Mouse (Mus musculus): ENCODE measurements around the gene Fbxo27. TPM values are rescaled to one million over a fixed set of nuclear protein-coding genes. Genes with fewer than 3 reads are reported as not detected.

The Fbxo27 gene
- total and polyA plus RNA-seq, 3 experiments = not detected

DNA sequence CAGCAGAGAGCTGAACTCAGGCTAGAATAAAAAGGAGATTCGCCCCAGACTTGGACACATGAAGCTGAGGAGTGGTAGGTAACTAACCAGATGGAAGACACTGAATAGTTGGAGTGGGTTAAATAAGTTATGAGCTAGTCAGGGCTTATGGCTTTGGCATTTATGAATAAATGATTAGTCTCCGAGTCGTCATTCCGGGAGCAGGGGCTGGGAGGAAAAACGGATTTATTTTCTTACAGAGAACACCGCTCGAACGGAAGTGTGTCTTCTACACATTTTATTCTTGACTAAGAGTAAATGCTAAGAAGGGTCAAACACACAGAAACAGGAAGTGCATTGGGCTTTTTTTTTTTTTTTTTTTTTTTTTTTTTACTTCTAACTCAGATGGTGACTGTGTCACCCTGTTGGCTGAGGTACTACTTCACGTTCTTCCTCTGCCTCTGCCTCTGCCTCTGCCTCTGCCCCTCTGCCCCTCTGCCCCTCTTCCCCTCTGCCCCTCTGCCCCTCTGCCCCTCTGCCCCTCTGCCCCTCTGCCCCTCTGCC lies 10.0 kb downstream of the Fbxo27 start:
- Histone ChIP-seq H3K4me3 (ENCODE audit: control insufficient read depth in 1 of 2, insufficient read depth in 1 of 2, low read depth in 2 of 2, low read length in 2 of 2) (no peak overlapping the region), H3K27me3 (ENCODE audit: control insufficient read depth in 1 of 2, insufficient read depth in 2 of 2, low read length in 2 of 2) (no peaks in the 10 kb centered on the region), H3K79me2 (ENCODE audit: control insufficient read depth, insufficient read depth, low read length, poor library complexity) (no peaks in the 10 kb centered on the region), H3K36me3 (ENCODE audit: control insufficient read depth in 1 of 2, insufficient read depth in 2 of 2, low read length in 2 of 2) (no peaks in the 10 kb centered on the region), H3K4me1 (ENCODE audit: control insufficient read depth in 1 of 2, insufficient read depth in 2 of 2, low read length in 2 of 2) (no peaks in the 10 kb centered on the region; a peak in 1 of 4 replicates), H3K9ac (ENCODE audit: control insufficient read depth, low read depth, low read length, poor library complexity, severe bottlenecking) (no peak overlapping the region), H3K9me3 (replicated peaks; ENCODE audit: insufficient read depth, low read length) (no peaks in the 10 kb centered on the region), H3K27ac (ENCODE audit: control insufficient read depth, low read depth, low read length) (no peak overlapping the region)
- DNase-seq (ENCODE audit: low read depth, low spot score) = peak; percentile 21
- TF ChIP-seq POLR2A (IDR thresholded peaks at IDR 0.05; ENCODE audit: control insufficient read depth in 1 of 2, insufficient read depth in 1 of 2, low read depth in 1 of 2, low read length in 2 of 2, poor library complexity in 1 of 2) = no peak
- peak; percentile 97 for TF ChIP-seq ZNF384 (IDR thresholded peaks at IDR 0.05; ENCODE audit: low read depth, low read length)
- TF ChIP-seq TCF12 (IDR thresholded peaks at IDR 0.05; ENCODE audit: low read depth, low read length) = no peak
- no peak for TF ChIP-seq MXI1 (IDR thresholded peaks at IDR 0.05; ENCODE audit: low read depth, low read length)
- TF ChIP-seq ELF1 (IDR thresholded peaks at IDR 0.05; ENCODE audit: low read depth, low read length) = peak; percentile 45; the same call in 1 of the 2 replicates

DNA sequence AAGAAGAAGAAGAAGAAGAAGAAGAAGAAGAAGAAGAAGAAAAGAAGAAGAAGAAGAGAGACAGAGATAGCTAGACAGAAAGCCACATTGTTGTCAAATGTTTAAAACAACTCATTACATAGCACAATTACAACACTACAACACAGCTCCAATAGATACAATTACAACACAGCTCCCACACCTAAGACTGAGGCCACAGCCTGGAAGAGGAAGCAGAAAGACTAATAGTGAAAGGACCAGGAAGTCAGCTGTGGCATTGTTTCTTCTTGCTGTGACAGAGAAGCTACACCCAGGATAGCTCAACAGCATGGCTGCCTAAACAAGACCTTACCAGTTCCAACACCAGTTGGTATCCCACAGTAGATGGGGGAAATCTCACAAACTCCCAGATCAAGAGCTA lies 16.8 kb downstream of the Fbxo27 start:
- Histone ChIP-seq H3K4me1 (ENCODE audit: control insufficient read depth in 1 of 2, insufficient read depth in 2 of 2, low read length in 2 of 2) (no peaks in the 10 kb centered on the region), H3K4me3 (ENCODE audit: control insufficient read depth in 1 of 2, insufficient read depth in 1 of 2, low read depth in 2 of 2, low read length in 2 of 2) (no peak overlapping the region), H3K9me3 (replicated peaks; ENCODE audit: insufficient read depth, low read length) (no peaks in the 10 kb centered on the region)

DNA sequence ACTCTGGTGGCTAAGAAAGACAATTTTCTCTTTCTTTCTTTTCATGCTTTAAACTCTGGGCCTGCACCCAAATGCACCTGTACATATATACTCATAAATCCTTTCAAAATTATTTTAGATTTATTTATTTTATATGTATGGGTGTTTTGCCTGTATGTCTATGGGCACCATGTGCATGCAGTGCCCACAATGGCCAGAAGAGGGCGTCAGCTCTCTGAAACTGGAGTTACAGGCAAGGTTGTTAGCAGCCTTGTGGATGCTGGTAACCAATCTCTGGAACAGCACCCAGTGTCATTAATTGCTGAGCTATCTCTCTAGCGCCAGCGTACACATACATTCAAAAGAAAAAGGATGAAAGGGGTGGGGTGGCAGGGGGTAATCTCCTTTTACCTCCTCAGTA lies 18.3 kb downstream of the Fbxo27 start:
- no peak overlapping the region for H3K4me3 ChIP-seq (ENCODE audit: control insufficient read depth in 1 of 2, insufficient read depth in 1 of 2, low read depth in 2 of 2, low read length in 2 of 2)
- no peaks in the 10 kb centered on the region for H3K36me3 ChIP-seq (ENCODE audit: control insufficient read depth in 1 of 2, insufficient read depth in 2 of 2, low read length in 2 of 2)
- TF ChIP-seq CTCF (IDR thresholded peaks at IDR 0.05 in 2 of 3, conservative IDR thresholded peaks at IDR 0.05 in 1 of 3; ENCODE audit: control insufficient read depth in 1 of 3, insufficient read depth in 1 of 3, low read depth in 2 of 3, low read length in 3 of 3, poor library complexity in 1 of 3, severe bottlenecking in 1 of 3) (peak; percentile 45 to 60 (median 48)), USF2 (IDR thresholded peaks at IDR 0.05; ENCODE audit: borderline replicate concordance in 1 of 2, insufficient read depth in 1 of 2, low read depth in 1 of 2, low read length in 2 of 2) (no peak)
- no peaks in the 10 kb centered on the region for H3K9me3 ChIP-seq (replicated peaks; ENCODE audit: insufficient read depth, low read length)
- peak; percentile 33 for DNase-seq (ENCODE audit: low read depth, low spot score)
- no peaks in the 10 kb centered on the region for H3K4me1 ChIP-seq (ENCODE audit: control insufficient read depth in 1 of 2, insufficient read depth in 2 of 2, low read length in 2 of 2)
- no peak overlapping the region for H3K27ac ChIP-seq (ENCODE audit: control insufficient read depth, low read depth, low read length)
- H3K9ac ChIP-seq (ENCODE audit: control insufficient read depth, low read depth, low read length, poor library complexity, severe bottlenecking) = no peak overlapping the region
- no peaks in the 10 kb centered on the region; a peak in 1 of 4 replicates for H3K27me3 ChIP-seq (ENCODE audit: control insufficient read depth in 1 of 2, insufficient read depth in 2 of 2, low read length in 2 of 2)
- H3K79me2 ChIP-seq (ENCODE audit: control insufficient read depth, insufficient read depth, low read length, poor library complexity) = no peaks in the 10 kb centered on the region

More for the DNA sequence above, 16.8 kb downstream of the Fbxo27 start:
- Histone ChIP-seq H3K9ac (ENCODE audit: control insufficient read depth, low read depth, low read length, poor library complexity, severe bottlenecking) (no peak overlapping the region), H3K36me3 (ENCODE audit: control insufficient read depth in 1 of 2, insufficient read depth in 2 of 2, low read length in 2 of 2) (no peaks in the 10 kb centered on the region), H3K27me3 (ENCODE audit: control insufficient read depth in 1 of 2, insufficient read depth in 2 of 2, low read length in 2 of 2) (no peaks in the 10 kb centered on the region; a peak in 1 of 4 replicates), H3K79me2 (ENCODE audit: control insufficient read depth, insufficient read depth, low read length, poor library complexity) (no peaks in the 10 kb centered on the region), H3K27ac (ENCODE audit: control insufficient read depth, low read depth, low read length) (no peak overlapping the region)
- peak; percentile 10 for DNase-seq (ENCODE audit: low read depth, low spot score)
- no peak for TF ChIP-seq ETS1 (IDR thresholded peaks at IDR 0.05; ENCODE audit: low read depth, low read length)
- no peak for TF ChIP-seq CTCF (IDR thresholded peaks at IDR 0.05 in 2 of 3, conservative IDR thresholded peaks at IDR 0.05 in 1 of 3; ENCODE audit: control insufficient read depth in 1 of 3, insufficient read depth in 1 of 3, low read depth in 2 of 3, low read length in 3 of 3, poor library complexity in 1 of 3, severe bottlenecking in 1 of 3)
- TF ChIP-seq HCFC1 (IDR thresholded peaks at IDR 0.05; ENCODE audit: low read depth, low read length) = no peak
- TF ChIP-seq JUND (IDR thresholded peaks at IDR 0.05; ENCODE audit: low read depth, low read length) = no peak
- no peak for TF ChIP-seq MXI1 (IDR thresholded peaks at IDR 0.05; ENCODE audit: low read depth, low read length)
- TF ChIP-seq ZMIZ1 (IDR thresholded peaks at IDR 0.05; ENCODE audit: low read depth, low read length) = no peak
- TF ChIP-seq SMC3 (IDR thresholded peaks at IDR 0.05; ENCODE audit: low read depth, low read length) = no peak
- no peak for TF ChIP-seq TAL1 (IDR thresholded peaks at IDR 0.05; ENCODE audit: low read length)
- no peak for TF ChIP-seq TBP (IDR thresholded peaks at IDR 0.05; ENCODE audit: low read depth, low read length)
- TF ChIP-seq MYB (IDR thresholded peaks at IDR 0.05; ENCODE audit: low read depth, low read length) = no peak
- TF ChIP-seq UBTF (IDR thresholded peaks at IDR 0.05; ENCODE audit: borderline replicate concordance, insufficient read depth, low read depth, low read length) = no peak
- no peak for TF ChIP-seq GATA1 (IDR thresholded peaks at IDR 0.05; ENCODE audit: low read depth, low read length)
- no peak for TF ChIP-seq POLR2AphosphoS2 (IDR thresholded peaks at IDR 0.05; ENCODE audit: low read length)
- TF ChIP-seq NELFE (IDR thresholded peaks at IDR 0.05; ENCODE audit: low read depth, low read length) = no peak
- TF ChIP-seq RCOR1 (IDR thresholded peaks at IDR 0.05; ENCODE audit: low read depth, low read length) = no peak
- TF ChIP-seq TCF12 (IDR thresholded peaks at IDR 0.05; ENCODE audit: low read depth, low read length) = no peak
- no peak for TF ChIP-seq SIN3A (IDR thresholded peaks at IDR 0.05; ENCODE audit: low read length)
- no peak for TF ChIP-seq ZC3H11A (IDR thresholded peaks at IDR 0.05; ENCODE audit: low read depth, low read length)
- no peak for TF ChIP-seq MEF2A (IDR thresholded peaks at IDR 0.05; ENCODE audit: extremely low read depth, insufficient replicate concordance, low read depth, low read length, poor library complexity, severe bottlenecking)
- TF ChIP-seq RAD21 (IDR thresholded peaks at IDR 0.05; ENCODE audit: low read depth, low read length) = no peak

Data from MEL (cell line).